Mouse (Mus musculus) kidney, postnatal 14 days (tissue): ENCODE measurements around the gene Fxn.
"Not testable (repeated sequence)": the region's sequence is repeated elsewhere in the genome, so short reads cannot be mapped to it uniquely, and the experiment has no call there.

Experiments used
- DNase-seq: peaks from one replicate; pipeline ENCODE4 v3.0.0; 2022; ENCODE audit warnings: mixed read lengths

Fxn gene

DNA sequence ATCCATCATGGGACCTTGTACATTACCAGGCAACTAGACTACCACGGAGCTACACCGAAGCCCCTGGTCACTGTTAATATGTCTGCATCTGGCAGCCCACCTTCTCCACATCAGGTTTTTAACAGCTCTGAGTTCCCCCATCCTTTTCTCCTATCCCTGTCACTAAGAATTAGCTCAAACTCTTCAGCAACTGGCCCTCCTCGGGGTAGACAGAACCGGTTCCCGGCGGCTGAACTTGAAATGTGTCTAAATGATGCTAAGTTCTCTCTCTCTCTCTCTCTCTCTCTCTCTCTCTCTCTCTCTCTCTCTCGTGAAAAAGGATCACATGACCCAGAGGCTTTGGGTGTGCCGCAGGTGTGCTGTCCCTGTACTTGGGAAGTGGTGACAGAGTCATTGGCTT lies 39.1 kb downstream of the Fxn start:
- DNase-seq, result no peak

DNA sequence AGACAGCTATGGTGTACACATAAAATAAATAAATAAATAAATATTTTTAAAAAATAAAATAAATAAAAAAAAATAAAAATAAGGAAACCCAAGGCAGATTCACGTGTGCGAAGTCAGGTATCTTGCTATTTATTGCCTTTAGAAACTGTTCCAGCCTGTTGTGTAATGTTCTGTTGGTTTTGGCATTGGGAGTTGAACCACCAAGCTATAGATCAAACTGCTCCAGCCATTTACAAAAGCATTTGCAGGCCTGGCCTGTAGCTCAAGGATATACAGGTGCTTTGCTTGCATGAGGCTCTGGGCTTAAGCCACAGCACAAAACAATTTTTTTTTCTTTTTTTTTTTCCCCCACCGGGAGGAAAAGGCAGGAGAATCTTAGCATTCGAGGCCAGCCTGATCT lies 42.4 kb downstream of the Fxn start:
- no peak for DNase-seq

GRCm38 (mm10) chr19:24232356-24232755 lies 48.0 kb downstream of the Fxn start:
- DNase-seq, result not testable (repeated sequence)

DNA sequence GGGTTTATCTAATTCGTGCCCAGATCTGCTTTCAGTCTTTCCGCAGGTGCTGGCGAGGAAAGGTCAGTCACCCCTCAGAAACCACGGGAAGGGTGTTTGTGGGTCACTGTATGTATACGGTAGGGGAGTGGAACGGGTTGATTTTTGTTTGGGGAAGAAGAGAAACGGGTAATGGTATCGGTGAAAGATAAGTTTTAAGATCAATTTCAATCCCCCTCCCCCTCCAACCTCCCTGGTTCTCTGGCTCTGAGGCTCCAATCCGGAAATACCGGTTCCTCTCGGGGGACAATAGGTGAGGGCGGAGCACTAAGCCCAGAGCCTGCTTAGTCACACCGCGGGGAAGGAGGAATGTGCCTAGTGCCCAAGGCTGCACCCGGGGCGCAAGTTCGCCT lies 55.1 kb downstream of the Fxn start:
- peak; percentile 86 for DNase-seq

- peak; percentile 81 for DNase-seq
Observed at GRCm38 (mm10) chr19:24224500-24225304, 55.7 kb downstream of the Fxn start, which contains the start of gene Tjp2. TSS of gene Tjp2 (minus strand) at chr19:24225030.

DNA sequence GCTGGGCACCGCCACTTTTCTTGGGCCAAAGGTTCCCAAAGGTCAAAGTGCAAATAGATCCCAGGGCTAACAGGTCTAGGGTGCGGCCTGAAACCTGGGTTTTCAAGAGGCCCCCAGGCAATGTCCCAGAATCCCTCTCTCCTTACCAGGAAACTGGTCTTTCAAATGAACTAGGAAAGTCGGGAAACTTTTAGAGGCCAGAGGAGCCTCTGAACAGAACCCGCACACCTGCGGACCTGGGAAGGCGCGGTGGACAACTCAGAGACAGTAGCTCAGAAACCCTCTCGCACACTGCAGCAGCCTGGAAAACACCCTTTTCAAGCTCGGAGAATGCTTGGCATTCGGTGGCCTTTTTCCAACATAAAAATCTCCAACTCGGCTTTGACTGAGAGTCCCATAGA lies 56.6 kb downstream of the Fxn start:
- peak; percentile 63 for DNase-seq

DNA sequence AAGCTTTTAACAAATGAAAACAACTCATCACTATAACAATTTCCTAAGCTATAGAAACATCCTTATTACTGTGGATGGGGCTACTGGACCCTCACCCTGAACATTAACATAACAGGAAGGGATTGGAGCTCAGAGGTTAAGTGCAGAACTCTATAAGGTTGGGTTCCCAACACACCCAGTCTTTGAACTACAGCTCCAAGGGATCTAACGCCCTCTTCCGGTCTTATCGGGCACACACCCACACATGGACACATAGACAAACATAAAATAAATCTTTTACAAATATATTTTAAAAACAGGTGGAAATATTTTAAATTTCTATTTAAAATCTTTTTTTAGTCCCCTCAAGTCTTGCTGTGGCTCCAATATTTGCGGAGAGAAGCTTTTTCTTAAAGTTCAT lies 59.0 kb downstream of the Fxn start:
- DNase-seq, result no peak

DNA sequence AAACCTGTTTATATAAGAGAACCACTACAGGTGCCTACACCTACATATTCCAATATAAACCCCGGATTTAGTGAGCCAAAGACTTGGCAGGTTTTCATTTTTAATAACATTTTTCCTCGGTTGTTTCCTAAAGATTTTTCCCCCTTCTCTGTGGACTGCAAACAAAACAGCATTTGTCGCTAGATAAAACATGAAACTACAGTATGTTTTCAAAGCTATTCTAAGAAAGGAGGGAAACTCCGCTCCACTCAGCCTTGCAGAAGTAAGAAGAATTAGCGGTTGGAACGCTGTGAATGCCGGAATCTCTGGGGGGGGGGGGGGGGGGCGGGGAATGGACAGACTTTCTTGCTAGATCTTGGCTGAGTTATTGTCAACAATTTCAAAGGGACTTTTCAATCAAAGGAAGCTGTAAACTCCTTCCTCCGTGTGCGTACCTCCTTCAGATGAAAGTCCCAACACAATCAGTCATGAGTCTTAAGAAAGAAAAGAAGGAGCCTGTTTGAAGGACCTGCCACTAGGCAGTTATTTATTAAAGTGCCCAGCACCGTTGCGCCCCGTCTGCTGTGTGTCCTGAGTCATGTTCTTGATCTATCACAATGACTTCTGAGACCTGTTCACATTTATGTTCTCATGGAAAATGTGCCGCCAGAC lies 59.5 kb downstream of the Fxn start:
- peak; percentile 28 for DNase-seq

DNA sequence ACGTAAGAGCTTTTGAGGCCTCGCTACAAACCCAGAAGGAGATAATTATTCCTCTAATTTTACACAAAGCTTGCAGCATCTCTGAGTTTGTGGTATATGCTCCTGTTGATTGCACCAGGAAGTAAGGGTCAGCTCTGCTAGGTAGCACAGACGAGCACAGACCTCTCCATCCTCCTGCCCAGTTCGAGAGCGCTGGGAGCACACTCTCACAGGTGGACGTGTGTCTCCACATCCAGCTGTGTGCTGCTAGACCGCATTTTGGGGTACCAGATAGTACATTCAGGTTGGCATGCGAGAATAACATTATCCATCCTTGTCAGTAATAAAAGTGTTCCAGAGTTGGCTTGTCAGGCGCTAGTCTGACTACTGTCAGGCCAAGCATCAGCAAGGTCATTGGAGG lies 61.4 kb downstream of the Fxn start:
- no peak for DNase-seq

GRCm38 (mm10) chr19:24218291-24218690 lies 62.1 kb downstream of the Fxn start:
- no peak for DNase-seq

GRCm38 (mm10) chr19:24217851-24218250 lies 62.6 kb downstream of the Fxn start:
- no peak for DNase-seq

DNA sequence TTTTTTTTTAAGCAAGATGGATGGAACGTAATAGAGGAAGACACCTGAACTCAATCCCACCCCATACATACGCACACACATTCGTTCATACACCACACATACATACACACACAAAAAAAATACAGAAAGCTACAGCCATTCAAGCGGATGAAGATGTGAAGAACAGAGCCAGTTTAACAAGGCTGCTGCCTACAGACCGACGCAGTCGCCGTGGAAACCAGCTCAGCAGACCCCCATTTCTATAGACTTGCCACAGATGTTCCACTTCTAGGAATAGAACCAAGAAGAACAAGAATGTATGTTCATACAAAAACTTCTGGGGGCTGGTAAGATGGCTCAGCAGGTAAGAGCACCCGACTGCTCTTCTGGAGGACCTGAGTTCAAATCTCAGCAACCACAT lies 63.6 kb downstream of the Fxn start:
- no peak for DNase-seq

DNA sequence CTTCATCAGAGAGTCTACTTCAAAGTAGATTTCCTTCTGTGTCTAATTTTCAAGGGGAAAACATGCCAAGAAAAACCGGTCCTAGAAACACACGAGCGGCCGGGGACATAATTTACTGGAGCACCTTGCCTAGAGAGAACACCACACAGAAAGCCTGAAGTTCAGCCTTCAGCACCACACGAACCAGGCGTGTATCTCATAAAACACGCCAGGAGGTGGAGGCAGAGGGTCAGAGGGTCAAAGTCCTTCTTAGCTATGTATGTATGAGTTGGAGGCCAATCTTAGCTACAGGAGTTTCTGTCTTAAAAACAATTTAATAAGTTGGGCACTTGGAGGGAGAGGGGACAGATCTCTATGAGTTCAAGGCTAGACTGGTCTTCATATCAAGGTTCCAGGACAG lies 65.5 kb downstream of the Fxn start:
- DNase-seq, result peak; percentile 27

- DNase-seq, result no peak
Observed at GRCm38 (mm10) chr19:24213299-24213698, 67.1 kb downstream of the Fxn start.

DNA sequence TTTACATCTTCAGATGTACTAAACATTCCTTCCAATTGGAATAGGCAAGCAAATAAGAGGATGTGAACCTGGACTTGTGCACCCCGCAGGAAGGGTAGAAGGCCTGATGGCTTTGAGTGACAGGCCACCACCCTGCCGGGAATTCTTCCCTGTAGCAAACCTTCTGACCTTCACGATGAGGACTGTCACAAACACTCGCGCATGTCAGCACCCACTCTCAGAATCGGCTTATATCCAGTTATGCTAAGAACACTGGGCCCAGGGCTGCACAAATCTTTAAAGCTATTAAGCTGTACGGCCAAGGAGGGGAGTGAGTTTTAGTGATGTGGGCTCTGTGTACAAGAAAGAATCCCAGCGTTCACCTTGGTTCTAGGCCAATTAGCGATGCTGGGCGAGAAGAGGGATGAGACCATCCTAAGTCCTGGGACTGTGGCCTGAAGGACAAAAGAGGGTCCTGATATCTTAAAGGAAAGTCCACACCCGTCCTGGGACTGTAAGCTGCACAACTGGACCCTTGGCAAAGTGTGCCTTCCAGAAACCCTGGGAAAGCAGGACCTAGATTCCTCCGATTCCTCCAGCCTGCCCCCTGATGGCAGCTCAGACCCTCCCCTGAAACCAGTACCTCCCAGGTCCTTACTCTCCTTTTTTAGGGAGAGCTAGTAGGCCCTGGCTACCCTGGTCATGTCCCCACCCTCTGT lies 67.7 kb downstream of the Fxn start:
- no peak for DNase-seq
